Mouse (Mus musculus): ENCODE results near the gene Arpc4. TPM values are rescaled to one million over a fixed set of nuclear protein-coding genes. Genes with fewer than 3 reads are reported as not detected.

The Arpc4 gene
- polyA plus RNA-seq, 1 experiment: 503 TPM

DNA sequence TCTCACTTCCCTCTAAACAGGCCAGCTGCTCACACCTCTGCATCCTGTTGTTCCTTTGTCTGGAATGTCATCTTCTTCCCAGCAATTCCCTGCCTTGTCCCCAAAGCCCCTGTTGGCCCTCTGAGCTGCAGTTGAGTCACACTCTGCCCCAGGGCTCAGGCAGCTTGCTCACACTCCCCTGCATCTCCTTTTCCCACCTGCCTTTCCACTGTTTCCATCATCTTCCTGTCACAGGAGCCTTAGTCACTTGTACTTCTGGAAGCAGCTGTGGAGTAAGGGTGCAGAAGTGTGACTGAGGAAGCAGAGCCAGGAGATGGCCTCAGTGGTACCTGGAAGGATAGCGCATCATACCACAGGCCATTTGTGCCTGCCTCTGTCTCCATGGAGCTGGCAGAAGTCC lies 15.7 kb upstream of the Arpc4 start:
- peaks cover 3% of the 10 kb centered on the region for H3K4me1 ChIP-seq (ENCODE audit: control insufficient read depth, insufficient read depth, low read length)
- no peak for TF ChIP-seq POLR2A (IDR thresholded peaks at IDR 0.05; ENCODE audit: borderline replicate concordance, low read depth, low read length)
- no peak overlapping the region for H3K4me3 ChIP-seq (ENCODE audit: insufficient read depth, low read length)
- no peak overlapping the region for H3K27ac ChIP-seq (ENCODE audit: insufficient read depth, low read depth, low read length)

DNA sequence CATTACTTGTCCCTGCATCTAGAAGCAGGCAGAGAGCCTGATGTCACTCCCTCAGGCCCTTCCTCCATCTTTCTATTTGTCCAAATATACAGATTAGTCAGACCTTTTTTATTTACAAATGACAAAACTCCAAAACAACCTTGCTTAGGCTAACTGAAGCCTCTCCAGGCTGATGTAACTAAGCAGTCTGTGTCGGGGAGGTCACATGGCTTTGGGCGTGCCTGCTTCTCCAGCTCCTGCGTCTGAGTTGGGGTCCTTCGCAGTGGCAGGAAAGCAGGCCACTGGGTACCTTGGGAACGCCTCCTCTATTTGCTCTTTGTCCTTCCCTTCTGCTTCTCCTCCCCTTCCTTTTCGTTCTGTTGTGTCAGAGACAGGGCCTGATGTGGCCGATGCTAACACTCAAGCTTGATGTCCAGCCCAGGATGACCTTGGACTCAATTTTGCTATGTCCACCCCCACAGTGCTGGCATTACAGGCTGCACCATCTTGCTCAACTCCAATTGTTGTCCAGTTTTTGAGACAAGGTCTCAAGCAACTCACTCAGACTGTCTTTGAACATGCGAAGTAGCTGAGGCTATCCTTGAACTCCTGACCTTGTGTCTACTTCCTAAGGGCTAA lies 13.3 kb upstream of the Arpc4 start:
- peaks cover 3% of the 10 kb centered on the region for H3K4me1 ChIP-seq (ENCODE audit: control insufficient read depth, insufficient read depth, low read length)
- TF ChIP-seq CTCF (IDR thresholded peaks at IDR 0.05; ENCODE audit: low read depth, low read length) (no peak), POLR2A (IDR thresholded peaks at IDR 0.05; ENCODE audit: borderline replicate concordance, low read depth, low read length) (no peak)
- no peak overlapping the region for H3K27ac ChIP-seq (ENCODE audit: insufficient read depth, low read depth, low read length)
- H3K4me3 ChIP-seq (ENCODE audit: insufficient read depth, low read length): no peak overlapping the region

DNA sequence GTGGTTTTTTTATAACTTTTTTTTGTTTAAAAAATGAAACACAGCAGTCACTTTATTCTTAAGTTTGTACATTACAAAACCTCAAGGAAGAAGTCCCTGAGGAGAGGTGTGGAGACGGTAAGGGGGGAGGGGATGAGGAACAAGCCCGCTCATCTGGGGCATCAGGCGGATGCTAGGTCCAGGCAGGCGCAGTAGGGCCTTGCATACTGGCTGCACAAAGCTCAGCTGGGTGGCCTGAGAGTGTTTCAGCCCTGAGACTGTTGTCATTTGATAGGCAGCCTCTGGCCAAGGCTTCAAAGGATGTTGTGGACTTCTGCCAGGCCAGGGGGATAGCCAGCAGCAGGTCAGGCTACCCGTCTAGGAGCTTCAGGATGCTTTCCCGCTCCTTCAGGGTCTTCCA lies 11.3 kb upstream of the Arpc4 start:
- no peak for TF ChIP-seq POLR2A (IDR thresholded peaks at IDR 0.05; ENCODE audit: borderline replicate concordance, low read depth, low read length)
- no peak for TF ChIP-seq CTCF (IDR thresholded peaks at IDR 0.05; ENCODE audit: low read depth, low read length)
- H3K4me3 ChIP-seq (ENCODE audit: insufficient read depth, low read length): no peak overlapping the region
- peaks cover 3% of the 10 kb centered on the region for H3K4me1 ChIP-seq (ENCODE audit: control insufficient read depth, insufficient read depth, low read length)
- H3K27ac ChIP-seq (ENCODE audit: insufficient read depth, low read depth, low read length): no peak overlapping the region

DNA sequence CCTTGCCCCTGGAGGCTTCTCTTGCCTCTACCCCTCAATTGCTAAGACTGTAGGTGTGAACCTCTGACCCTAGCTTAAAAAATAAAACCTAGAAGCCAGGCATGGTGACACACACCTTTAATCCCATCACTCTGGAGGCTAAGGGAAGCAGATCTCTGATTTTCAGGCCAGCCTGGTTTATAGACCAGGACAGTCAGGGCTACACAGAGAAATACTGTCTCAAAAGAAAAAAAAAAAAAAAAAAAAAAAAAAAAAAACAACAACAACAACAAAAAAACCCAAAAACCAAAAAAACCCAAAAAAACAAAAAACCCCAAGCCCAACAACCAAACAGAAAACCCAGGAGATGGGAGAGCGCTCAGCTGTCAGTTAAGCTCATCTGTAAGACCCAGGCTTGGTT lies 10.3 kb upstream of the Arpc4 start:
- no peak overlapping the region for H3K27ac ChIP-seq (ENCODE audit: insufficient read depth, low read depth, low read length)
- H3K4me3 ChIP-seq (ENCODE audit: insufficient read depth, low read length): no peak overlapping the region
- no peak for TF ChIP-seq CTCF (IDR thresholded peaks at IDR 0.05; ENCODE audit: low read depth, low read length)
- TF ChIP-seq POLR2A (IDR thresholded peaks at IDR 0.05; ENCODE audit: borderline replicate concordance, low read depth, low read length): no peak
- peaks cover 3% of the 10 kb centered on the region for H3K4me1 ChIP-seq (ENCODE audit: control insufficient read depth, insufficient read depth, low read length)

DNA sequence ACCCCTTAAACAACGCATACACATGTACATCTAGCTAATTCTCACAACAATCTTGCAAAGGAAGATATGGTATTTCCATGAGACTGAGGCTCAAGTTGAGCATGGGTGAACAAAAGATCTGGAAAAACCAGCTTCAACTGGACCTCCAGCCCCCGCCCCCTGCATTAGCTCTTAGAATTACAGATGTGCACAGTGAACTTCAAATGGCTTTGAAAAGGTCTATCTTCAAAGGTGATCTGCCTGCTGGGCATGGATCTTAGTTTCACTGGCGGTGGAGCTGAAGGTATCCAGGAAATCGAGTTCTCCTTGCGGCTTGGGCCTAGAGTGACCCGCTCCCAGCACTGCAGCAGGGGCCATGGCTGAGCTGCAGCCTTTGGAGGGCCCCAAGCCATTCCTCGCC lies 9.8 kb upstream of the Arpc4 start:
- Histone ChIP-seq H3K4me1 (ENCODE audit: control insufficient read depth, insufficient read depth, low read length) (peaks cover 3% of the 10 kb centered on the region), H3K4me3 (ENCODE audit: insufficient read depth, low read length) (no peak overlapping the region), H3K27ac (ENCODE audit: insufficient read depth, low read depth, low read length) (no peak overlapping the region)
- TF ChIP-seq POLR2A (IDR thresholded peaks at IDR 0.05; ENCODE audit: borderline replicate concordance, low read depth, low read length) (no peak), CTCF (IDR thresholded peaks at IDR 0.05; ENCODE audit: low read depth, low read length) (no peak)

DNA sequence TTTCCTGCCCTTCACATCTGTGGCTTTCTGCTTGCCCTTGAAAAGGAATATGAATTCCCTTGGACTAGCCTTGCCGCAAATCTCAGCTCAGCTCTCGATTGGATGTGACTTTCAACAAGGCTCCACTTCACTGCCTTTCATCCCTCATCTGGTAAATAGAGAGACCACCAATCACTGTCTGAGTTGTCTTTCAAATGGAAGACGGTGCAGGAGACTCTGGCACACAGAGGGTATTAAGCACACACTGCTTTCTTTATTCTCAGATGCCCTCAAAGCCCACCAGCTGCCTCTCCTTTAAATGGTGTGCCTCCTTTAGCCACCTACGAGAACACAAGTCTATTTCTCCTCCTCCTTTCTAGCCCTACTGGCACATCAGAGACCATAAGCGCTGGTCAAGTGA lies 9.3 kb upstream of the Arpc4 start:
- Histone ChIP-seq H3K4me3 (ENCODE audit: insufficient read depth, low read length) (no peak overlapping the region), H3K4me1 (ENCODE audit: control insufficient read depth, insufficient read depth, low read length) (peaks cover 3% of the 10 kb centered on the region), H3K27ac (ENCODE audit: insufficient read depth, low read depth, low read length) (no peak overlapping the region)
- TF ChIP-seq POLR2A (IDR thresholded peaks at IDR 0.05; ENCODE audit: borderline replicate concordance, low read depth, low read length): no peak
- no peak for TF ChIP-seq CTCF (IDR thresholded peaks at IDR 0.05; ENCODE audit: low read depth, low read length)

DNA sequence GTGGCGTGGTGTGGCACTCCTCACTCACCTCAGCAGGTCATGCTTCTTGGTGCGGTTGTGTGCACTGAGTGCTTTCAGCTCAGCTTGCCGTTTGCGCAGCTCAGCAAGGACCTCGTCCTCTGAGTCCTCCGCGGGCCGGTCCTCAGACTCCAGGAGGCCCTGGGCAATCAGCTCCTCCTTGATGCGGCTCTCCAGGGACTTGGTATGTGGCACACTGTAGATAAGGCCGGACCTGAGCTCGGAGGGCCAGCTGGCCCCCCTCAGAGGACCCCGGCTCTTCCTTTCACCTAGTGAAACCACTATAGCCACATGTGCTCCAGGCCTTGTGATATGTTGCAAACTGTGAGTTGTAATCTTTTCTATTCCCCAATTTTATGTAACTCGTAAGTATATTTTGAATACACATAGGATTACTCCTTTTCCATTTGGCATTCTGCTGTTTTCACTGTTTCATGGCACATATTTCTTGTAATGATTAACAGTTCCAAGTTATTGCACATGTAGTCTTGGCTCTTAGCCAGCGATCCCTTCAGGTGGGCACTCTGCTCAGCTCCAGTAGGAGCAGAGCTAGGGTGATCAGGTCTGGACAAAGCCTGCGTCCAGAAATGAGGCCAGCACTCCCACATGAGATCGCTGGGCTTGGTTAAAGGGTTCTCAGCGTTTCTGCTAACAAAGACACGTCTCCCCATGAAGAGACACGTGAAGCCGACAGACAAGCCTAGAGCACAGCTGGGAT lies 7.6 kb upstream of the Arpc4 start:
- Histone ChIP-seq H3K4me3 (ENCODE audit: insufficient read depth, low read length) (no peak overlapping the region), H3K4me1 (ENCODE audit: control insufficient read depth, insufficient read depth, low read length) (no peaks in the 10 kb centered on the region), H3K27ac (ENCODE audit: insufficient read depth, low read depth, low read length) (no peak overlapping the region)
- TF ChIP-seq POLR2A (IDR thresholded peaks at IDR 0.05; ENCODE audit: borderline replicate concordance, low read depth, low read length): no peak

DNA sequence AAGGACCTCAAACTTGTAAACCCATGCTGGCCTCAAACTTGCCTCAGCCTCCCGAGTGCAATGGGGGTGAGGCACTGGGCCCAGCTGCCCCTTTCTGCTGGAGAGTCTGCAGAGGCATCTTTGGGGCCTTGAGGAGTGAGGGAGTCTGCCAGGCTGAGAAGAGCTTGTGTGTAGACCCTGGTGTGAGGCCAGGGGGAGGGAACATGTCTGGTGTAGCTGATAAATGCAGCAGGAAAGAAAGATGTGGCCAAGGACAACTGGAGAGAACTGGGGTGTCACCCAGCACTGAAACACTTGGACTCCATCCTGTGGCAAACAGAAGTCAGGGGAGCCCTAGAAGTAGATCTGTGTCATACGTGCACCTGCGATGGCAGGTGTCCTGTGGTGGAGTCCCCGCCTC lies 4.4 kb upstream of the Arpc4 start:
- TF ChIP-seq CTCF (IDR thresholded peaks at IDR 0.05; ENCODE audit: low read depth, low read length) (no peak), POLR2A (IDR thresholded peaks at IDR 0.05; ENCODE audit: borderline replicate concordance, low read depth, low read length) (no peak)
- Histone ChIP-seq H3K27ac (ENCODE audit: insufficient read depth, low read depth, low read length) (no peak overlapping the region), H3K4me1 (ENCODE audit: control insufficient read depth, insufficient read depth, low read length) (peaks cover 4% of the 10 kb centered on the region), H3K4me3 (ENCODE audit: insufficient read depth, low read length) (no peak overlapping the region)

DNA sequence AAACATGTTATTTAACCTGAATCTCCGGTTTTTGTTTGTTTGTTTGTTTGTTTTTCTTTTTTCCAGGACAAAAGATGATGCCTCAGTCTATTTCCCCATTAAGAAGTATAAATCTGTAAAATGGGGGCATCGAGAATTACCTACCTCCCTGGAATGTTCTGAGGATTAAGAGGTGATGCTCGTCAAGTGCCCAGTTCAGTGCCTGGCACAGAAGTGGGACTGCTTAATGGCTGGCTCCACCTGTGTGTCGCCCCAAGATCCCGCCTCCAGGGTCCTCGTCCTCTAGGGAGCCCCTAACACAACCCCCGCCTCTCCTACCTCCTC lies 781 bp upstream of the Arpc4 start:
- TF ChIP-seq POLR2A (IDR thresholded peaks at IDR 0.05; ENCODE audit: borderline replicate concordance, low read depth, low read length) (no peak), CTCF (IDR thresholded peaks at IDR 0.05; ENCODE audit: low read depth, low read length) (no peak)
- H3K4me3 ChIP-seq (ENCODE audit: insufficient read depth, low read length): peak overlapping the region; percentile 70
- peaks cover 16% of the 10 kb centered on the region for H3K4me1 ChIP-seq (ENCODE audit: control insufficient read depth, insufficient read depth, low read length)
- peak overlapping the region; percentile 98 for H3K27ac ChIP-seq (ENCODE audit: insufficient read depth, low read depth, low read length)

DNA sequence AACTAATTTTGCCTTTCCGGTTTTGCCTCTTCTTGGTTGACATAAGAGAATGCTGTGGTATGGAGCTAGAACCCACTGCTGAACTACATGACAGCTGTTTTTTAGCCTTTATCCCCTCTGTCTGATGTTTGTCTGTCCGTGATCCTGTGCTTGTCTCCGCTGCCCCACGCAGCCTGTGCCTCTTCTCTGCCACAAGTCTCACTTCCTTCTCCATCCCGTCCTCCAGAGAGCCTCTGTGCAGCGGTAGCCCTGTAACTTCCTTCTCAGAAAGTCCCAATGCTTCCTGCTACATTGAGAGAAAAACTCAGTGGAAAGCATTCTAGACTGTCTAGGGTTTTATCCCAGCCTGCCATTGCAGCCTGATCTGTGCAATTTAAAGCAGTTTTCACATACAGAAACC lies 1.3 kb downstream of the Arpc4 start:
- TF ChIP-seq POLR2A (IDR thresholded peaks at IDR 0.05; ENCODE audit: borderline replicate concordance, low read depth, low read length) (no peak), CTCF (IDR thresholded peaks at IDR 0.05; ENCODE audit: low read depth, low read length) (no peak)
- peak overlapping the region; percentile 70 for H3K4me3 ChIP-seq (ENCODE audit: insufficient read depth, low read length)
- peak overlapping the region; percentile 93 for H3K27ac ChIP-seq (ENCODE audit: insufficient read depth, low read depth, low read length)
- H3K4me1 ChIP-seq (ENCODE audit: control insufficient read depth, insufficient read depth, low read length): peaks cover 17% of the 10 kb centered on the region
